Mouse (Mus musculus): ENCODE data around the gene Cbr2. TPM values are rescaled to one million over a fixed set of nuclear protein-coding genes. Genes with fewer than 3 reads are reported as not detected.

Cbr2 gene
- total RNA-seq, 2 experiments from 2014 or later, result 6.4 to 14.9 TPM

GRCm38 (mm10) chr11:120682683-120683082 lies 49.2 kb downstream of the Cbr2 start:
- no peak for DNase-seq (ENCODE audit: low spot score in 2 of 2)

GRCm38 (mm10) chr11:120679909-120680308 lies 52.0 kb downstream of the Cbr2 start:
- DNase-seq (ENCODE audit: low spot score in 2 of 2), result no peak

Other genes starting within 250 kb of the Cbr2 start
- gene Mrpl12, start 247.5 kb downstream of the Cbr2 start, total RNA-seq (2021), result 100 to 1,000 TPM; 104 to 140 TPM
- 100 to 1,000 TPM in 1 of 2 experiments, 10 to 100 TPM in 1; 97.2 to 106 TPM for gene Slc25a10, start 240.3 kb downstream of the Cbr2 start, total RNA-seq (2021)
- gene Gcgr, start 201.4 kb downstream of the Cbr2 start, total RNA-seq (2021), result 1 to 10 TPM in 1 of 2 experiments, under 1 TPM in 1; 0.96 to 3.0 TPM
- gene Mcrip1, start 182.4 kb downstream of the Cbr2 start, total RNA-seq (2021), result 10 to 100 TPM; 46.6 to 57.8 TPM
- 1 to 10 TPM in 1 of 2 experiments, under 1 TPM in 1; 0.42 to 1.1 TPM for gene Ppp1r27, start 181.0 kb downstream of the Cbr2 start, total RNA-seq (2021)
- 100 to 1,000 TPM; 440 to 468 TPM for gene P4hb, start 158.9 kb downstream of the Cbr2 start, total RNA-seq (2021)
- 100 to 1,000 TPM; 326 to 340 TPM for gene Arhgdia, start 150.5 kb downstream of the Cbr2 start, total RNA-seq (2021)
- gene Alyref, start 133.7 kb downstream of the Cbr2 start, total RNA-seq (2021), result 10 to 100 TPM; 80.7 to 92.4 TPM
- gene Anapc11, start 133.7 kb downstream of the Cbr2 start, total RNA-seq (2021), result 10 to 100 TPM; 75.5 to 95.4 TPM
- 1 to 10 TPM in 1 of 2 experiments, not detected in 1; 1.2 TPM for gene Npb, start 123.6 kb downstream of the Cbr2 start, total RNA-seq (2021)
- 100 to 1,000 TPM; 300 to 301 TPM for gene Pcyt2, start 114.2 kb downstream of the Cbr2 start, total RNA-seq (2021)
- gene Sirt7, start 106.9 kb downstream of the Cbr2 start, total RNA-seq (2021), result 10 to 100 TPM; 34.3 to 70.6 TPM
- 10 to 100 TPM; 56.3 to 69.3 TPM for gene Mafg, start 98.5 kb downstream of the Cbr2 start, total RNA-seq (2021)
- gene Pycr1, start 88.3 kb downstream of the Cbr2 start, total RNA-seq (2021), result 1 to 10 TPM; 1.4 to 2.1 TPM
- gene Myadml2, start 84.0 kb downstream of the Cbr2 start, total RNA-seq (2021), result under 1 TPM in 1 of 2 experiments, not detected in 1; 0.99 TPM
- gene Notum, start 70.9 kb downstream of the Cbr2 start, total RNA-seq (2021), result 1 to 10 TPM; 2.8 to 6.6 TPM
- 10 to 100 TPM; 62.6 to 77.7 TPM for gene Aspscr1, start 59.1 kb downstream of the Cbr2 start, total RNA-seq (2021)
- gene Cenpx, start 18.4 kb downstream of the Cbr2 start, total RNA-seq (2021), result 10 to 100 TPM; 46.3 to 52.8 TPM
- 10 to 100 TPM; 24.6 to 30.3 TPM for gene Lrrc45, start 18.2 kb downstream of the Cbr2 start, total RNA-seq (2021)
- 10 to 100 TPM in 1 of 2 experiments, 1 to 10 TPM in 1; 6.6 to 15.5 TPM for gene Rac3, start 10.6 kb downstream of the Cbr2 start, total RNA-seq (2021)
- 100 to 1,000 TPM in 1 of 2 experiments, 10 to 100 TPM in 1; 27.6 to 104 TPM for gene Dcxr, start 4.8 kb downstream of the Cbr2 start, total RNA-seq (2021)
- 10 to 100 TPM; 10.1 to 14.6 TPM for gene Hmga1b, start 30.7 kb upstream of the Cbr2 start, total RNA-seq (2021)
- gene Rfng, start 52.1 kb upstream of the Cbr2 start, total RNA-seq (2021), result 10 to 100 TPM; 18.5 to 19.4 TPM
- 100 to 1,000 TPM; 118 to 138 TPM for gene Gps1, start 52.2 kb upstream of the Cbr2 start, total RNA-seq (2021)
- gene Dus1l, start 64.3 kb upstream of the Cbr2 start, total RNA-seq (2021), result 10 to 100 TPM; 47.8 to 57.2 TPM
- 1,000 to 10,000 TPM; 2,155 to 5,020 TPM for gene Fasn, start 92.4 kb upstream of the Cbr2 start, total RNA-seq (2021)
- gene Ccdc57, start 200.8 kb upstream of the Cbr2 start, total RNA-seq (2021), result 10 to 100 TPM; 12.8 to 21.3 TPM
- 1 to 10 TPM; 1.3 to 4.4 TPM for gene Slc16a3, start 216.4 kb upstream of the Cbr2 start, total RNA-seq (2021)